Mouse (Mus musculus): ENCODE results near the gene Ophn1. TPM values are rescaled to one million over a fixed set of nuclear protein-coding genes. Genes with fewer than 3 reads are reported as not detected.

The Ophn1 gene
- under 1 TPM in 1 of 2 experiments, not detected in 1; 0.68 TPM for polyA plus RNA-seq (2017; shearing (Covaris generic))

DNA sequence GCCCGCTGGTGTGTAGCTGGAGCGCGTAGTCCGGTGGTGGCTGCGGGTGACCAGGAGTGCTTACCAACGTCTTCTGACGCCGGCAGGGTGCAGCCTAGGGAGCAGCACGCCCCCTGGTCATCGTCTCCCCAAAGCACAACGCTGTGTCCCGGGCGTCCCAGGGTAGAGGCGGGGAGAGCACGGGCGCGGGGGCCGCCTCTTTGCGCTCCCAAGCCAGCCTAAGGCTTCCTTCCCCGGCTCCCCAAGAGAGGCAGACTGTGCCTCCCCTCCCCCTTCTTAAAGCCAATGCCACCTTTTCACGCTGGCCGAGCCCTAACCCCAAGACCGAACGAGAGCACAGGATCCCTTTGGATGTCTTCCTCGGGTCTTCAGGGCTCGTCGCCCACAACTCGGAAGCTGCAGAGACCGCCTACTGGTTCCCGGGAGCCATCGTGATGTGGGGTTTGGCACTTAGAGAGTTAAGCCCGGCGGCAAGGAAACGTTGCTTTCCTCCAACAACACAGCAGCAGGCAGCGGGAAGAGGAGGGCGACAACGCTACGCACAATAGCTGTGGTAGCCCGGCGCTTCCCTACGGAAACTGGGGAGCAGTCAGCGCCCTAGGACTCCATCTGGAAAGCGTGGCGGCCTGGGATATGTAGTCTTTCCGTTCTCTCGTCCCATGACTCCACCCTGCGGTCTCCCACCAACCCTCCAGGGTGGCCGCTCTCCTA lies at the start of gene Ophn1:
Ophn1 (minus strand) TSS at position 620 of the 711 bp plus-strand sequence.

DNA sequence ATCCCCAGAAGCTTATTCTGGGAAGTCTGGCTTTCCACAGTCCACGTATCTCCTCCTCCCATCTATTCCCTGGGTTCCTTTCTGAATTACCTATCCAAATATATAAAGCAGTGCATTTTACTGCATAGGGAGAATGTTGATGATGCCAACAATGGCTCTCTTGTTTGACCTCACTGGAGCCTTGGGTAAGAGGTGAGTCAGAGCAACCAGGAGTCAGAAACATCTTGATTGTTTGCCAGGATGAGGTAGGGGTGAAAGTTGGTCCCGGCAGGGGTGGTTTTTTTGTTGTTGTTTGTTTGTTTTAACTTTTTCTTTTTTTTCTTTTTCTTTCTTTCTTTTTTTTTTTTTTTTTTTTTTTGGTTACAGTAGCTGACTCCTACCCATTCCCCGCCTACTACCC lies 45.3 kb upstream of the Ophn1 start, which contains the start of gene Yipf6:
Yipf6 (plus strand) TSS at position 216 of the 400 bp plus-strand sequence.

Other genes starting within 250 kb of the Ophn1 start
- gene Yipf6, start 45.3 kb upstream of the Ophn1 start, polyA plus RNA-seq (2017; shearing (Covaris generic)) = 10 to 100 TPM; 26.1 to 39.9 TPM
- gene Stard8, start 112.2 kb upstream of the Ophn1 start, polyA plus RNA-seq (2017; shearing (Covaris generic)) = 1 to 10 TPM in 1 of 2 experiments, under 1 TPM in 1; 0.76 to 1.5 TPM
- 1 to 10 TPM; 2.0 to 2.2 TPM for gene Efnb1, start 245.1 kb upstream of the Ophn1 start, polyA plus RNA-seq (2017; shearing (Covaris generic))